9 mouse cellular contexts compared by ENCODE assay signal in genomic region chr10:12234141-12234540, GRCm38 (mm10).
"Had no signal": no experiment of that assay in that cellular context is flagged by ENCODE, and none has a peak within 500 bp of the region (broad histone marks: within the 10 kb centered on the region; RNA-seq: fewer than 3 reads in every experiment).

No protein-coding gene starts in this region.

- DNase-seq: kidney, adult 9 months; kidney, postnatal 25 days; layer of hippocampus, postnatal 36 days; liver, embryonic 13.5 days; lung, adult 2 months; retina, postnatal 1 day; right cerebral cortex, postnatal 25 days; spleen, adult 18-20 months; thymus, postnatal 25 days had no signal
